Mouse (Mus musculus): ENCODE results near the gene Maco1. TPM values are rescaled to one million over a fixed set of nuclear protein-coding genes. Genes with fewer than 3 reads are reported as not detected.

Maco1 gene
- polyA plus RNA-seq, 1 experiment: 8.1 TPM

DNA sequence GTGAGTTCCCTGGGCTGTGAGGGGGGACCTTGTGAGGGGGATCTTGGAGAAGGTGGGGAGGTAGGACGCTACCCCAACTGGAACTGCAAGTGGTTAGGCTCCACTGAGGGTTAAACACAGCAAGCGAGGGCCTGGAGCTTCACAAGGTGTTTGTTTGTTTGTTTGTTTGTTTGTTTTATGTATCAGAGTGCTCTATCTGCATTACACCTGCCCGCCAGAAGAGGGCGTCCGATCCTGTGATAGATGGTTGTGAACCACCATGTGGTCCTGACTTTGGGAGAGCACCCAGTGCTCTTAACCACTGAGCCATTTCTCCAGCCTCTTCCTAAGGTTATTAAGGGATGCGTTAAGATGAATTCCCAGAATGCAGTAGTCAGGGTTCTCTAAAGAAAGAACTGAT, 26.9 kb upstream of the Maco1 start:
- no peaks in the 10 kb centered on the region for H3K27me3 ChIP-seq (ENCODE audit: control insufficient read depth, insufficient read depth, low read length)
- TF ChIP-seq CTCF (IDR thresholded peaks at IDR 0.05; ENCODE audit: extremely low read depth, insufficient read length, insufficient replicate concordance, low read depth, low read length) (peak; percentile 32; the same call in 1 of the 2 replicates), POLR2A (IDR thresholded peaks at IDR 0.05; ENCODE audit: low read depth, low read length) (no peak)
- no peaks in the 10 kb centered on the region for H3K36me3 ChIP-seq (ENCODE audit: control insufficient read depth, insufficient read depth, low read length)
- no peak overlapping the region for H3K27ac ChIP-seq (ENCODE audit: insufficient read depth, low read depth, low read length)
- H3K4me3 ChIP-seq (ENCODE audit: low read depth, low read length): no peak overlapping the region
- H3K4me1 ChIP-seq (ENCODE audit: control insufficient read depth, insufficient read depth, insufficient read length, low read length): 0 out of 2 replicates have a peak, but pooled peaks cover 5% of the 10 kb centered on the region
- WGBS: 42% methylated on average over 6 of the region's 6 CpGs

DNA sequence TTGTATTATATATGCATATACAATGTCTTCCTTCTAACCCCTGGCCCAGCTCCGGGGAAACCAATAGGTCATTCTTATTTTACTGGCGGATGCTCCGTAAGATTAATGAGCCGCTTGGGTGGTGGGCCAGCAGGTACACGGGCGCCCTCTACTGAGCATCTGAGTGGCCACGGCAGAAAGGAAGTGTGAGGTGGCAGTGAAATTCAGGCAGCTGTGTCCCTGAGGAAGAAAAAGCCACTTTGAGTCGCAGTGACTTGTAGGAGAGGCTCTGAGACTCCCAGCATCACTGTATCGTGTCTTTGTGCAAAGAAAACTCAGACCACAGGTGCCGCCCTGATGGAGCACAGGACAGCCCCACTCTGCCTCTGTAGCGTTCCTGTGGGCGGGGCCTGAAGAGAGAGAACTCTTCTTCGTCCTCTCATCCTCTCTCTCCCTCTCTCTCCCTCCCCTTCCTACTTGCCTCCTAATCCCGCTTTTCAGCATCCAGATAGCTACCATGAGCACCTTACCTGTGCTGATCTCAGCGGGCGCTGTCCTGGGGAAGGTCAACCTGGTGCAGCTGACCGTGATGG, 26.4 kb upstream of the Maco1 start:
- Histone ChIP-seq H3K27me3 (ENCODE audit: control insufficient read depth, insufficient read depth, low read length) (no peaks in the 10 kb centered on the region), H3K4me3 (ENCODE audit: low read depth, low read length) (peak overlapping the region; percentile 40), H3K36me3 (ENCODE audit: control insufficient read depth, insufficient read depth, low read length) (no peaks in the 10 kb centered on the region), H3K4me1 (ENCODE audit: control insufficient read depth, insufficient read depth, insufficient read length, low read length) (0 out of 2 replicates have a peak, but pooled peaks cover 5% of the 10 kb centered on the region), H3K27ac (ENCODE audit: insufficient read depth, low read depth, low read length) (no peak overlapping the region)
- TF ChIP-seq POLR2A (IDR thresholded peaks at IDR 0.05; ENCODE audit: low read depth, low read length) (no peak), CTCF (IDR thresholded peaks at IDR 0.05; ENCODE audit: extremely low read depth, insufficient read length, insufficient replicate concordance, low read depth, low read length) (peak; percentile 70; the same call in 1 of the 2 replicates)
- 6% methylated on average over 17 of the region's 17 CpGs for WGBS

GRCm38 (mm10) chr4:134876171-134876570, 23.0 kb upstream of the Maco1 start:
- Histone ChIP-seq H3K4me3 (ENCODE audit: low read depth, low read length) (no peak overlapping the region), H3K4me1 (ENCODE audit: control insufficient read depth, insufficient read depth, insufficient read length, low read length) (0 out of 2 replicates have a peak, but pooled peaks cover 5% of the 10 kb centered on the region), H3K27ac (ENCODE audit: insufficient read depth, low read depth, low read length) (no peak overlapping the region), H3K36me3 (ENCODE audit: control insufficient read depth, insufficient read depth, low read length) (no peaks in the 10 kb centered on the region), H3K27me3 (ENCODE audit: control insufficient read depth, insufficient read depth, low read length) (no peaks in the 10 kb centered on the region)
- 68% methylated on average over 9 of the region's 9 CpGs for WGBS
- TF ChIP-seq CTCF (IDR thresholded peaks at IDR 0.05; ENCODE audit: extremely low read depth, insufficient read length, insufficient replicate concordance, low read depth, low read length): no peak
- no peak for TF ChIP-seq POLR2A (IDR thresholded peaks at IDR 0.05; ENCODE audit: low read depth, low read length)

DNA sequence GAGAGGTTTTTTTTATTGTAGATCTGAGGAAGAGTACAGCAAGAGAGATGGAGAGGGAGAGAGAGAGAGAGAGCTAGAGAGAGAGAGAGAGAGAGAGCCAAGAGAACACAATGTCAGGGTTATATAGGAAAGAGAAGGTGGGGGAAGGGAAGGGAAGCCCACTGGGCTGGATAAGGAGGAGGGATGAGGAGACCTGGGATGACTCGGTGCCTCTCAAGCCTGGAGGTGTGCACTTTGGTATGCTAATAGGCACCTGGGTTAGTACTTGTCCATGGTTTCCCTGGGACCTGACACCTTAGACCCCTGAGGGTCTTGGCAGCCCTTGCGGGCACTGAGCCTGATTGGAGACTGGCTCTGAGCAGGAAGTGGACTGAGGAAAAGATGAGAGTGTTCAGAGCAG, 18.8 kb upstream of the Maco1 start:
- no peak overlapping the region for H3K27ac ChIP-seq (ENCODE audit: insufficient read depth, low read depth, low read length)
- H3K4me1 ChIP-seq (ENCODE audit: control insufficient read depth, insufficient read depth, insufficient read length, low read length): no peaks in the 10 kb centered on the region
- WGBS: 76% methylated on average over 2 of the region's 2 CpGs
- no peaks in the 10 kb centered on the region for H3K36me3 ChIP-seq (ENCODE audit: control insufficient read depth, insufficient read depth, low read length)
- H3K4me3 ChIP-seq (ENCODE audit: low read depth, low read length): no peak overlapping the region
- TF ChIP-seq POLR2A (IDR thresholded peaks at IDR 0.05; ENCODE audit: low read depth, low read length): no peak
- no peak for TF ChIP-seq CTCF (IDR thresholded peaks at IDR 0.05; ENCODE audit: extremely low read depth, insufficient read length, insufficient replicate concordance, low read depth, low read length)
- H3K27me3 ChIP-seq (ENCODE audit: control insufficient read depth, insufficient read depth, low read length): peaks cover 9% of the 10 kb centered on the region

DNA sequence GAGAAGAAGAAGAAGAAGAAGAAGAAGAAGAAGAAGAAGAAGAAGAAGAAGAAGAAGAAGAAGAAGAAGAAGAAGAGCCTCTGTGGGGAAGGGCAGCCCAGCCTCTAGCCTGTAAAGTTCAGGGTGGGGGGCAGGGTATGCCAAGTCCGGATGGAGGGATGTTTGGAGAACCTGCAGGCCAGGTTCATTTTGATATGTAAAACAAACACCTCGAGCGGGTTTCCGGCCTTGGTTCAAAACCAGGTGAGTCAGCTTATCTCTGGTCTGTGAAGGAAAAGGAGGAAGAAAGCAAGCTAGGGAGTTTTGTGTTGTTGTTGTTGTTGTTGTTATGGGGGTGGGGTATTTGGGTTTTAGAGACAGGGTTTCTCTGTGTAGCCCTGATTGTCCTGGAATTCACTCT, 18.3 kb upstream of the Maco1 start:
- Histone ChIP-seq H3K27me3 (ENCODE audit: control insufficient read depth, insufficient read depth, low read length) (peaks cover 9% of the 10 kb centered on the region), H3K4me1 (ENCODE audit: control insufficient read depth, insufficient read depth, insufficient read length, low read length) (no peaks in the 10 kb centered on the region), H3K36me3 (ENCODE audit: control insufficient read depth, insufficient read depth, low read length) (no peaks in the 10 kb centered on the region), H3K4me3 (ENCODE audit: low read depth, low read length) (no peak overlapping the region), H3K27ac (ENCODE audit: insufficient read depth, low read depth, low read length) (no peak overlapping the region)
- 15% methylated on average over 4 of the region's 4 CpGs for WGBS
- TF ChIP-seq POLR2A (IDR thresholded peaks at IDR 0.05; ENCODE audit: low read depth, low read length) (no peak), CTCF (IDR thresholded peaks at IDR 0.05; ENCODE audit: extremely low read depth, insufficient read length, insufficient replicate concordance, low read depth, low read length) (no peak)

- Histone ChIP-seq H3K27me3 (ENCODE audit: control insufficient read depth, insufficient read depth, low read length) (peaks cover 9% of the 10 kb centered on the region), H3K4me1 (ENCODE audit: control insufficient read depth, insufficient read depth, insufficient read length, low read length) (no peaks in the 10 kb centered on the region), H3K36me3 (ENCODE audit: control insufficient read depth, insufficient read depth, low read length) (no peaks in the 10 kb centered on the region), H3K27ac (ENCODE audit: insufficient read depth, low read depth, low read length) (no peak overlapping the region), H3K4me3 (ENCODE audit: low read depth, low read length) (no peak overlapping the region)
- TF ChIP-seq CTCF (IDR thresholded peaks at IDR 0.05; ENCODE audit: extremely low read depth, insufficient read length, insufficient replicate concordance, low read depth, low read length) (no peak), POLR2A (IDR thresholded peaks at IDR 0.05; ENCODE audit: low read depth, low read length) (no peak)
- 60% methylated on average over 7 of the region's 7 CpGs for WGBS
These were observed 16.8 kb upstream of the Maco1 start for GRCm38 (mm10) chr4:134869815-134870375.

DNA sequence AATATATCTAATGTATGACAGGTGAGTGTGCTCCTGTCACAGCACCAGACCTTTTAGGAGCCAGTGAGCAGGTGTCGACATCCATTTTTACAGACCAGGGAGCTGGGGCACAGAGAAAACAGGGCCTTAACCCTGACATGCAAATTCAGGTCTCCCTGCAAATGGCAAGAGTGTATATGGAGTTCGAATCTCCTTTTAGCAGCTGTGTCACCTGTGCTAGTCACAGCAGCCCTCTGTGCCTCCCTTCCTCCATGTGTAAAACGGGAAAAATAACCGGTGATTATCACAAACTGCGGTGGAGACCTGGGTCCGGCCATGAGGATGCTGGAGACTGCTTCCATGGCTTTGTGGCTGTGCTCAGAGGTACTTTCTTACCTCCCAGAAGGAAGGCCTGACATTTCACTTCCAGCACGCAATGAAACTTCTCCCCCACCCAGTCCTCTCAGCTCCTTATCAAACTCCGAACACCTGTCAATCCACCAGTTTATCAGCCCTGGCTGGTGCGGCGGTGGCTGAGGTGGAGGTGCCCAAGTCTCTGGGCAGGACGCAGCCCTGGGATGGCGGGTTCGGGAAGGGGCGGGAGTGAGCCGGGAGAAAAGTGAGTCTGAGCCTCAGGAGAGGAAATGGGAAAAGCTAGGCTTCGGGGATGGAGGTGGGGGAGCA, 16.1 kb upstream of the Maco1 start:
- no peaks in the 10 kb centered on the region for H3K36me3 ChIP-seq (ENCODE audit: control insufficient read depth, insufficient read depth, low read length)
- H3K27me3 ChIP-seq (ENCODE audit: control insufficient read depth, insufficient read depth, low read length): peaks cover 9% of the 10 kb centered on the region
- WGBS: 12% methylated on average over 16 of the region's 16 CpGs
- no peak overlapping the region for H3K27ac ChIP-seq (ENCODE audit: insufficient read depth, low read depth, low read length)
- TF ChIP-seq POLR2A (IDR thresholded peaks at IDR 0.05; ENCODE audit: low read depth, low read length) (no peak), CTCF (IDR thresholded peaks at IDR 0.05; ENCODE audit: extremely low read depth, insufficient read length, insufficient replicate concordance, low read depth, low read length) (no peak)
- H3K4me1 ChIP-seq (ENCODE audit: control insufficient read depth, insufficient read depth, insufficient read length, low read length): no peaks in the 10 kb centered on the region
- H3K4me3 ChIP-seq (ENCODE audit: low read depth, low read length): no peak overlapping the region
